Mouse (Mus musculus): ENCODE measurements around the gene Il1f10. TPM values are rescaled to one million over a fixed set of nuclear protein-coding genes. Genes with fewer than 3 reads are reported as not detected.

Il1f10 gene
- polyA plus RNA-seq (2012; ENCODE audit: low replicate concordance): not detected in 2 replicates

DNA sequence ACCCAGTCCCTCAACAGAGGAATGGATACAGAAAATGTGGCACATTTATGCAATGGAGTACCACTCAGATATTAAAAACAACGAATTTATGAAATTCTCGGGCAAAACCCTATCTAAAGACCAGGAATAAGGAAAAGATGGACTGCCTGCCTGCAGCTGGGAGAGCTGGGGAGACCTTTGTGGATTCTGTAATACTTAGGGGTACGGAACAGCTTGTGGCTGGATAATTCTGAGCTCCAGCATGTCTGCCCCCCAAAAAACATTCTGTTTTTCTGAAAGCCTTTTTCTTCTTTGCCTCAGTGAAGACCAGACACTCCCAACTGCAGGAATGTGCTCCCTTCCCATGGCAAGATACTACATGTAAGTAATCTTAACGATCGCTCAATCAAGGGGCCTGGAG, at the start of gene Il1f10:
TSS of gene Il1f10 (plus strand) at position 301 of the 400 bp plus-strand sequence.

DNA sequence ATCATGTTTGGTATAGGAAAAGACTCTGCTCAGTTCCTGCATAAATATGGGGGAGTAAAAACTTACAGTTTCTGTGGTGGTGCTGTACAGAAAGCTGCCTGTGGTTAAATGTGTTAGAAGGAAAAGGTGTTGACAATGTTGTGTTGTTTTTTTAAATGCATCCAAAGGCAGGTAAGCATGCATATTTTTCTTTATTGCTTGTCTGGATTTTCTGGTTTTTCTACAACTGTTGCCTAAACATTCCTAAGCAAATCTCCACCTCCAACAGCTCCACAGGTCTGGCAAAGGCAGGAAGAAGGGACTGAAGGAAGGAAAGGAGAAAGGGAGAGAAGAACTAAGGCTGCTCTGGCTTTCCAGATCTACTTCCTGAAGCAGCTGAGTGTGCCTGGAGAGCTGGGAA, 14.3 kb upstream of the Il1f10 start, which contains the start of gene Il1f5:
TSS of gene Il1f5 (plus strand) at position 301 of the 400 bp plus-strand sequence.

DNA sequence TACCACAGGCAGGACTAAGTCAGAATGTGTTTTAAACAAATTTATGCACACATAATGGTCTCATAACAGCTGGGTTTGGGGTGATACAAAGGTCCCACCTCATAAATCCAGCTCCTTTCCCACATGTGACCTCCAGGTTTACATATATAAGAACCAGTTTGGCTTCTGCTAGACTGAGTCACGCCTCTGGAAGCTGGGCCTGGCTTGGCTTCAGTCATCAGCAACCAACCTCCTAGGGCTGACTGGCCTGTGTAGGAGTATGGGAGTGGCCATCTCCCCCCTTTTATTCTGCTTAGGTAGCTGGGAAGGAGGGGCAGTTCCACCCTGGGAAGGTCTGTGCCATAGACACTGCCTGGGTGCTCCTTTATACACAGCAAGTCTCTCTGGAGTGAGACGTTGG, 45.5 kb downstream of the Il1f10 start, which contains the start of gene Il1rn:
TSS of gene Il1rn (plus strand) at position 309 of the 400 bp plus-strand sequence.

Other genes starting within 250 kb of the Il1f10 start
- not detected in 2 replicates for gene Hnmt, start 241.8 kb upstream of the Il1f10 start, polyA plus RNA-seq (2012; ENCODE audit: low replicate concordance)
- gene Tbpl2, start 194.6 kb upstream of the Il1f10 start, polyA plus RNA-seq (2012; ENCODE audit: low replicate concordance): not detected in 2 replicates
- not detected in 2 replicates for gene Il1f8, start 138.0 kb upstream of the Il1f10 start, polyA plus RNA-seq (2012; ENCODE audit: low replicate concordance)
- not detected in 2 replicates for gene Il1f9, start 104.7 kb upstream of the Il1f10 start, polyA plus RNA-seq (2012; ENCODE audit: low replicate concordance)
- not detected in 2 replicates for gene Il1f6, start 75.8 kb upstream of the Il1f10 start, polyA plus RNA-seq (2012; ENCODE audit: low replicate concordance)
- 0.22 TPM in 1 of 2 replicates, not detected in the other for gene Il1f5, start 14.2 kb upstream of the Il1f10 start, polyA plus RNA-seq (2012; ENCODE audit: low replicate concordance)
- 0.25 TPM in 1 of 2 replicates, not detected in the other for gene Il1rn, start 45.7 kb downstream of the Il1f10 start, polyA plus RNA-seq (2012; ENCODE audit: low replicate concordance)
- gene Psd4, start 76.4 kb downstream of the Il1f10 start, polyA plus RNA-seq (2012; ENCODE audit: low replicate concordance): 15.3 and 27.5 TPM in 2 replicates
- not detected in 2 replicates for gene Pax8, start 184.4 kb downstream of the Il1f10 start, polyA plus RNA-seq (2012; ENCODE audit: low replicate concordance)

All from leukemia stem cell, adult 10-12 weeks (primary cell).